Mouse (Mus musculus) adipocyte (in vitro differentiated cells): ENCODE data around the gene Med7.

Experiments
- DNase-seq: peaks from one replicate; pipeline ENCODE4 v3.0.0-alpha.2; 2016; ENCODE audit warnings: low spot score

The Med7 gene

GRCm38 (mm10) chr11:46430123-46430522, 6.6 kb upstream of the Med7 start:
- no peak for DNase-seq

- peak; percentile 71 for DNase-seq
Observed at GRCm38 (mm10) chr11:46431129-46431528, 5.6 kb upstream of the Med7 start.

- no peak for DNase-seq
Observed at GRCm38 (mm10) chr11:46435363-46435762, 1.4 kb upstream of the Med7 start.

GRCm38 (mm10) chr11:46437459-46438000, 805 bp downstream of the Med7 start:
- DNase-seq, result peak; percentile 61

- no peak for DNase-seq
Observed at GRCm38 (mm10) chr11:46439005-46439543, 2.3 kb downstream of the Med7 start.

GRCm38 (mm10) chr11:46441774-46442173, 5.0 kb downstream of the Med7 start:
- DNase-seq, result no peak

GRCm38 (mm10) chr11:46443152-46443551, 6.4 kb downstream of the Med7 start:
- peak; percentile 42 for DNase-seq

- no peak for DNase-seq
Observed at GRCm38 (mm10) chr11:46443979-46444378, 7.3 kb downstream of the Med7 start.

GRCm38 (mm10) chr11:46446150-46446549, 9.4 kb downstream of the Med7 start:
- no peak for DNase-seq

- DNase-seq, result no peak
Observed at GRCm38 (mm10) chr11:46447644-46448484, 11.1 kb downstream of the Med7 start.

GRCm38 (mm10) chr11:46449461-46450080, 12.8 kb downstream of the Med7 start:
- no peak for DNase-seq

GRCm38 (mm10) chr11:46454453-46455045, 17.8 kb downstream of the Med7 start, which contains the start of gene Havcr2:
Gene Havcr2 (plus strand): TSS chr11:46454935.
- no peak for DNase-seq

- DNase-seq, result no peak
Observed at GRCm38 (mm10) chr11:46459960-46460359, 23.2 kb downstream of the Med7 start.

- no peak for DNase-seq
Observed at GRCm38 (mm10) chr11:46461362-46461761, 24.6 kb downstream of the Med7 start.

GRCm38 (mm10) chr11:46461931-46462330, 25.2 kb downstream of the Med7 start:
- no peak for DNase-seq

GRCm38 (mm10) chr11:46466878-46467277, 30.2 kb downstream of the Med7 start:
- no peak for DNase-seq

- no peak for DNase-seq
Observed at GRCm38 (mm10) chr11:46474220-46474619, 37.5 kb downstream of the Med7 start.

GRCm38 (mm10) chr11:46479311-46479710, 42.6 kb downstream of the Med7 start:
- no peak for DNase-seq

GRCm38 (mm10) chr11:46480517-46480916, 43.8 kb downstream of the Med7 start:
- no peak for DNase-seq

- DNase-seq, result no peak
Observed at GRCm38 (mm10) chr11:46488231-46488630, 51.5 kb downstream of the Med7 start.

GRCm38 (mm10) chr11:46488650-46489049, 51.9 kb downstream of the Med7 start:
- no peak for DNase-seq
